Mouse (Mus musculus) liver, embryonic 12.5 days (tissue): ENCODE data around the gene B4galnt3. TPM values are rescaled to one million over a fixed set of nuclear protein-coding genes. Genes with fewer than 3 reads are reported as not detected.

ENCODE experiments used
- ATAC-seq: fragments of 200-750 bp; cut with Nextera tagmentation; 2 replicates; pipeline ENCODE4 v1.8.0; 2017; ENCODE audit warnings: moderate number of reproducible peaks, mild to moderate bottlenecking, moderate library complexity
- H3K27ac ChIP-seq: fragments of 300-500 bp; sonication (generic); 2 replicates; pipeline ENCODE4 v1.5.1; 2016; ENCODE audit warnings: mild to moderate bottlenecking
- H3K27me3 ChIP-seq: fragments of 300-500 bp; sonication (generic); replicated peaks from 2 replicates; pipeline ENCODE4 v1.6.1; 2016; ENCODE audit warnings: mild to moderate bottlenecking, moderate library complexity
- H3K36me3 ChIP-seq: fragments of 300-500 bp; sonication (generic); 2 replicates; pipeline ENCODE4 v1.6.1; 2016; ENCODE audit warnings: mild to moderate bottlenecking, moderate library complexity
- H3K4me1 ChIP-seq: fragments of 300-500 bp; sonication (generic); 2 replicates; pipeline ENCODE4 v1.6.1; 2016
- H3K4me2 ChIP-seq: fragments of 300-500 bp; sonication (generic); 2 replicates; pipeline ENCODE4 v1.6.1; 2016; ENCODE audit warnings: mild to moderate bottlenecking, moderate library complexity
- H3K4me3 ChIP-seq: fragments of 300-500 bp; sonication (generic); 2 replicates; pipeline ENCODE4 v1.5.1; 2016; ENCODE audit warnings: mild to moderate bottlenecking, moderate library complexity
- H3K9ac ChIP-seq: fragments of 300-500 bp; sonication (generic); 2 replicates; pipeline ENCODE4 v1.6.1; 2016; ENCODE audit warnings: mild to moderate bottlenecking, moderate library complexity
- H3K9me3 ChIP-seq: fragments of 300-500 bp; sonication (generic); replicated peaks from 2 replicates; pipeline ENCODE4 v1.6.1; 2016; ENCODE audit warnings: mild to moderate bottlenecking, moderate library complexity
- WGBS: fragments of 180-500 bp; shearing (Covaris S2); methylation state at CpG from one replicate; pipeline ENCODE4 v1.1.7; 2016; ENCODE audit not compliant: insufficient replicate concordance; 5-methylcytosine and 5-hydroxymethylcytosine counted together
- polyA plus RNA-seq: library from polyadenylated mRNA; unstranded; fragments of >200 nt; fragmentation: Nextera tagmentation; extraction: Ambion mirVana; gene quantifications from 2 replicates; pipeline ENCODE4 v1.2.1, GENCODE M21; 2016

The B4galnt3 gene
- polyA plus RNA-seq, 1 experiment from 2014 or later: 0.25 TPM

- H3K27me3 ChIP-seq: no peaks in the 10 kb centered on the region
- ATAC-seq: no peak
- peak overlapping the region; percentile 86 for H3K27ac ChIP-seq
- WGBS: 77% methylated on average over 4 of the region's 4 CpGs
- no peaks in the 10 kb centered on the region for H3K36me3 ChIP-seq
- no peak overlapping the region for H3K9ac ChIP-seq
- H3K9me3 ChIP-seq: no peaks in the 10 kb centered on the region
- no peak overlapping the region for H3K4me2 ChIP-seq
- H3K4me1 ChIP-seq: peaks cover 56% of the 10 kb centered on the region
- no peak overlapping the region for H3K4me3 ChIP-seq
Measured at GRCm38 (mm10) chr6:120180492-120180891, 113.9 kb downstream of the B4galnt3 start.

GRCm38 (mm10) chr6:120179756-120180206, 114.6 kb downstream of the B4galnt3 start:
- ATAC-seq: no peak
- WGBS: 54% methylated on average over 8 of the region's 8 CpGs
- H3K4me3 ChIP-seq: no peak overlapping the region
- no peaks in the 10 kb centered on the region for H3K9me3 ChIP-seq
- no peaks in the 10 kb centered on the region for H3K27me3 ChIP-seq
- H3K4me2 ChIP-seq: peak overlapping the region; percentile 30
- peak overlapping the region; percentile 86 for H3K27ac ChIP-seq
- H3K4me1 ChIP-seq: peaks cover 57% of the 10 kb centered on the region
- peak overlapping the region; percentile 46 for H3K9ac ChIP-seq
- no peaks in the 10 kb centered on the region for H3K36me3 ChIP-seq

- Histone ChIP-seq H3K27ac (peak overlapping the region; percentile 86), H3K27me3 (no peaks in the 10 kb centered on the region), H3K4me2 (peak overlapping the region; percentile 30), H3K9me3 (no peaks in the 10 kb centered on the region), H3K4me1 (peaks cover 63% of the 10 kb centered on the region), H3K4me3 (no peak overlapping the region), H3K36me3 (no peaks in the 10 kb centered on the region), H3K9ac (peak overlapping the region; percentile 46)
- ATAC-seq: peak; percentile 31
- WGBS: 62% methylated on average over 6 of the region's 6 CpGs
Measured at GRCm38 (mm10) chr6:120179044-120179755, 115.2 kb downstream of the B4galnt3 start.

- Histone ChIP-seq H3K4me3 (peak overlapping the region; percentile 47), H3K9me3 (no peaks in the 10 kb centered on the region), H3K36me3 (no peaks in the 10 kb centered on the region), H3K27ac (peak overlapping the region; percentile 99), H3K27me3 (0 out of 2 replicates have a peak, but pooled peaks cover 4% of the 10 kb centered on the region), H3K9ac (peak overlapping the region; percentile 71), H3K4me2 (peak overlapping the region; percentile 68), H3K4me1 (peaks cover 81% of the 10 kb centered on the region)
- WGBS: 88% methylated on average over 4 of the region's 4 CpGs
- no peak for ATAC-seq
Measured at GRCm38 (mm10) chr6:120175650-120176049, 118.7 kb downstream of the B4galnt3 start.

GRCm38 (mm10) chr6:120174602-120175115, 119.7 kb downstream of the B4galnt3 start:
- peak overlapping the region; percentile 47 for H3K4me3 ChIP-seq
- 15% methylated on average over 7 of the region's 7 CpGs for WGBS

GRCm38 (mm10) chr6:120174028-120174601, 120.2 kb downstream of the B4galnt3 start:
- H3K4me1 ChIP-seq: peaks cover 66% of the 10 kb centered on the region
- peak overlapping the region; percentile 47 for H3K4me3 ChIP-seq
- peak overlapping the region; percentile 68 for H3K4me2 ChIP-seq
- H3K36me3 ChIP-seq: no peaks in the 10 kb centered on the region
- ATAC-seq: peak; percentile 34
- peak overlapping the region; percentile 99 for H3K27ac ChIP-seq
- H3K9me3 ChIP-seq: no peaks in the 10 kb centered on the region
- H3K27me3 ChIP-seq: 0 out of 2 replicates have a peak, but pooled peaks cover 4% of the 10 kb centered on the region
- 37% methylated on average over 6 of the region's 6 CpGs for WGBS
- peak overlapping the region; percentile 71 for H3K9ac ChIP-seq

More at GRCm38 (mm10) chr6:120174602-120175115, 119.7 kb downstream of the B4galnt3 start:
- Histone ChIP-seq H3K4me1 (peaks cover 71% of the 10 kb centered on the region), H3K27ac (peak overlapping the region; percentile 99), H3K36me3 (no peaks in the 10 kb centered on the region), H3K9ac (peak overlapping the region; percentile 71), H3K27me3 (0 out of 2 replicates have a peak, but pooled peaks cover 4% of the 10 kb centered on the region), H3K9me3 (no peaks in the 10 kb centered on the region), H3K4me2 (peak overlapping the region; percentile 68)
- peak; percentile 99 for ATAC-seq

- Histone ChIP-seq H3K9me3 (no peaks in the 10 kb centered on the region), H3K27ac (peak overlapping the region; percentile 58), H3K4me2 (no peak overlapping the region), H3K27me3 (0 out of 2 replicates have a peak, but pooled peaks cover 4% of the 10 kb centered on the region), H3K36me3 (no peaks in the 10 kb centered on the region), H3K4me3 (no peak overlapping the region), H3K4me1 (peaks cover 56% of the 10 kb centered on the region), H3K9ac (no peak overlapping the region)
- no peak for ATAC-seq
- WGBS: 78% methylated on average over 8 of the region's 8 CpGs
Measured at GRCm38 (mm10) chr6:120172294-120173017, 121.9 kb downstream of the B4galnt3 start.

GRCm38 (mm10) chr6:120167574-120167973, 126.8 kb downstream of the B4galnt3 start:
- H3K4me1 ChIP-seq: peaks cover 16% of the 10 kb centered on the region
- no peaks in the 10 kb centered on the region for H3K9me3 ChIP-seq
- H3K27ac ChIP-seq: no peak overlapping the region
- no peak overlapping the region for H3K4me3 ChIP-seq
- H3K9ac ChIP-seq: no peak overlapping the region
- 37% methylated on average over 4 of the region's 4 CpGs for WGBS
- peak; percentile 42; the same call in 1 of the 2 replicates for ATAC-seq
- H3K27me3 ChIP-seq: peaks cover 10% of the 10 kb centered on the region; the same call in 1 of the 2 replicates
- no peaks in the 10 kb centered on the region for H3K36me3 ChIP-seq
- H3K4me2 ChIP-seq: no peak overlapping the region

GRCm38 (mm10) chr6:120164765-120165164, 129.6 kb downstream of the B4galnt3 start:
- Histone ChIP-seq H3K4me1 (peaks cover 12% of the 10 kb centered on the region), H3K4me3 (no peak overlapping the region), H3K9ac (no peak overlapping the region), H3K36me3 (no peaks in the 10 kb centered on the region), H3K4me2 (no peak overlapping the region), H3K9me3 (no peaks in the 10 kb centered on the region), H3K27ac (no peak overlapping the region), H3K27me3 (peaks cover 6% of the 10 kb centered on the region; the same call in 1 of the 2 replicates)
- 70% methylated on average over 4 of the region's 4 CpGs for WGBS
- ATAC-seq: no peak

- Histone ChIP-seq H3K9ac (no peak overlapping the region), H3K27me3 (peaks cover 6% of the 10 kb centered on the region; the same call in 1 of the 2 replicates), H3K9me3 (no peaks in the 10 kb centered on the region), H3K36me3 (no peaks in the 10 kb centered on the region), H3K27ac (no peak overlapping the region), H3K4me2 (no peak overlapping the region), H3K4me1 (peaks cover 20% of the 10 kb centered on the region), H3K4me3 (no peak overlapping the region)
- WGBS: 54% methylated on average over 6 of the region's 6 CpGs
- no peak for ATAC-seq
Measured at GRCm38 (mm10) chr6:120162928-120163327, 131.4 kb downstream of the B4galnt3 start.

GRCm38 (mm10) chr6:120159133-120159901, 135.0 kb downstream of the B4galnt3 start:
- Histone ChIP-seq H3K27ac (peak overlapping the region; percentile 27; the same call in 1 of the 2 replicates), H3K27me3 (no peaks in the 10 kb centered on the region; the same call in 1 of the 2 replicates), H3K36me3 (no peaks in the 10 kb centered on the region), H3K4me2 (no peak overlapping the region), H3K9me3 (no peaks in the 10 kb centered on the region), H3K4me3 (no peak overlapping the region), H3K4me1 (peaks cover 20% of the 10 kb centered on the region), H3K9ac (no peak overlapping the region)
- ATAC-seq: no peak
- whole genome bisulfite sequencing: 36% methylated on average over 9 of the region's 9 CpGs
